Mouse (Mus musculus) olfactory bulb, adult 2 months (tissue): ENCODE data around the gene Mtmr4.

Source experiments
- CTCF ChIP-seq: fragments of 200-500 bp; IDR thresholded peaks from 2 replicates; pipeline ENCODE4 v1.5.1; 2012; ENCODE audit warnings: low read depth, mild to moderate bottlenecking, low read length, moderate library complexity; ENCODE audit not compliant: insufficient read depth
- POLR2A ChIP-seq: fragments of 200-500 bp; IDR thresholded peaks from 2 replicates; pipeline ENCODE4 v1.6.1; 2012; ENCODE audit warnings: mild to moderate bottlenecking, low read depth, low read length, moderate library complexity; ENCODE audit not compliant: insufficient read depth

DNA sequence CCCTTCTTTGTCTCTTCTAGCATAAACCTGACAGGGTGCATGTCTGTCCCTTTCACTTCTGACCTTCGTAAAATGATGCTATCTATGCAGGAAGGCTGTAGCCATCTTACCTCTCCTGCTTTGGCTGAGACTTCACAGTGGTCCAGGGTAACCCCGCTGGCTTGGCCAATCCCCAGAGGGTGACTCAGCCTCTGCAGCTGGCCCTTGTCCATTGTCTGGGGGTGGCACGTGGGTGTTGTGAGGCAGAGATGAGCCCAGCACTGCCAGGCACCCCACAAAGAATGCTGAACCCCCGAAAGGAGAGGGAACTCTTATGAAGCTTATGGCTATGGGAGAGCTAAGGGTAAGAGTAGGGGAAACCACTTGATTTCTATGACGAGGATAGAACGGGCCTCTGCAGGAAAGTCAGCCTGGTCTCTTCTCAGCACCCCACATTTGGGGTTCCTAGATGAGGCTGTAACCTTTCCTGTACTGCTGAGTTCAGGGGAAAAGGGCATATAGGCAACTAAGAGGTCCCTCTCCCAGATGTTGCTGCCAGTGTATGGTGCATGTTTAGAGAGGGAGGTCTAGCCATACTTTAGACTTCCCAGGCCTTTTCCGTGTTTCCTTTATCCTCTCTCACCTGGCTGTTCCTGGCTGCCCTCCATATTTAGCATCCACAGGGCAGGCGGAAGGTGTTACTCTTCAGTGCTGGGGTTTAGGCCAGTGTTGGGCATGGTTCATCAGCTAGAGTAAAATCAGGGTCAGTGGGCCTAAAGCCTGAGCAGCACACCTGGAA lies 9.8 kb upstream of the Mtmr4 start:
- TF ChIP-seq CTCF: no peak
- no peak for TF ChIP-seq POLR2A
